Mouse (Mus musculus): ENCODE measurements at regions not wholly inside any gene's neighbourhood (a gene's known extent, or its start where the extent isn't known, plus 50 kb on each side); places are given as distances from the start of the nearest gene placed in this dataset.

DNA sequence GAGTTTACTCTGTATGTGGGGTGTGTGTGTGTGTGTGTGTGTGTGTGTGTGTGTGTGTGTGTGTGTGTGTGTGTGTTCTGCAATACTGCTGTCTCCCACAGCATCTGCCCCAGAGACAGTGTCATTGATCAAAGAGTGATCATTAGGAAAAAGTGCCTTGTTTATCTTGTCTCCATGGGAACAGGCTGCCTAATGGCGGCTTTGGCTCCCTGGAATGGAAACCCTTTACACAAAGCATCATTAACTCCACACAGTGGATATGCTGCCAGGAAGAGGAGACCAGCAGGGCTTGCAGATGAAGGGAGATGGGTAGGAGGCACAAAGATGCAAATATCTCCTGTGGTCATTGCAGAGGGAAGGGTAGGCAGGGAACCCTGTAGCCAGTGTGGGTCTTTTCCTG is 106.0 kb upstream of the Cdh4 start:
- no peak for ATAC-seq (ENCODE audit: low TSS enrichment)

DNA sequence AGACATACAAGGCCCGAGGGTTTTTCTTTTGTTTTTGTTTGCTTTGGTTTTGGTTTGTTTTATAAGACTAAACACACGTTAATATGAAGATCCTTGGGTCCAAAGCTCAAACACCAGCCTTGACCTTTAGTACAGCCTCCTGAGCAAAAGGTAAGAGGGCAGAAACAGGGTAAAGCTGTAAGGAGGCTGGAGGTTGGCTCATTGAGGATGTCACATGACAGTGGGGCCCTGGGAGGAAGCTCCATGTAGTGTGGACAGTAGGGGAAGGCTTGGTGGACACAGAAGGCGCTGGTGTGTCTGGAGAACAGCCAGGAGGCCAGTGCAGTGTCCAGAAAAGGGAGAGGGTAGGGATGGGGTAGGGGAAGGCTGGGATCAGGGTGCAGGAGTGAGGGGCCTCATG is 89.6 kb upstream of the Cdh4 start:
- ATAC-seq (ENCODE audit: low TSS enrichment): no peak

DNA sequence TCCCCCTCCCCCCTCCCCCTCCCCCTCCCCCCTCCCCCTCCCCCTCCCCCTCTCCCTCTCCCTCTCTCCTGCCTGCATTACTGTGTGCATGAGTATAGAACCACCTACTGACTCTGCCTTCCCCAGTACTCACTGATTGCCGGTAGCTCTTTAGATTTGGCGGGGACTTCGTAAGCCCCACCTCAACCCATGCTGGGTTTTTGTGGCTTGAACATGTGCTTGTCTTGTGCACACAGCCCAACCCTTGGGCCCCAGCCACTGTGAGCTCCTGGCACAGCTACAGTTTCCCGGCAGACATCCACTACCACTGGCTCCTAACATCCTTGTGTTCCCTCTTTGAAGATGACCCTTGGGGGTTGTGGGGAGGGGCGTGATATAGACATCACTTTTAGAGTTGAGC is 87.4 kb upstream of the Cdh4 start:
- ATAC-seq (ENCODE audit: low TSS enrichment): no peak

DNA sequence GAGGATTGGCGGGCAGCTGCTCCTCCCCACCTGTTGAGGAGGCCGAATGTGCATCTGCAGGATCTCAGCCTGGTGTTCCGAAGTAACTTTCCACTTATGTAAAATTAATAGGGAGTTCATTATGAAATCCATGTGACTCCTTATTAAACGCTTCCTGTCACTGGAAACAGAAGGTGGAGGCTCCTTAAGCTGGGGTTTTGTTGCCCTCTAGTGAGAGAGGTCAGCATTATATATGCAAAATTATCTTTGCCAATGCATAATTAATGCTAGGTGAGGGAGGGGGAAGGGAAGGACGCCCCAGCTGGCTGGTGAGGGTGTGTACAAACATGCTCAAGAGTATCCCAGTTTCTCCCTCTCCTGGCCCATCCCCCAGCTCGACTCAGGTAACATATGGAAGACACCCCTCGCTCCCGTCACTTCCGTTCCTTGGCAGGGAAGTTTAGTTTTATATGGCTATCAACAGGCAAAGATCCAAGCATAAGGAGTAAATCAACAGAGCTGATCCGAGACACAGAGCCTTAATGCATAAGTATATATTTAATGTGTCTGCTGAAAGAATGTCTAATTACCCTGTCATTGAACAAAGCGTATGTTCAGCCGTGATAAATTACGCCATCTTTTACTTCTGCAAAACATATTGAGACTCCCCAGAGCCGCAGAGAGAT is 71.2 kb upstream of the Cdh4 start:
- ATAC-seq (ENCODE audit: low TSS enrichment): no peak

DNA sequence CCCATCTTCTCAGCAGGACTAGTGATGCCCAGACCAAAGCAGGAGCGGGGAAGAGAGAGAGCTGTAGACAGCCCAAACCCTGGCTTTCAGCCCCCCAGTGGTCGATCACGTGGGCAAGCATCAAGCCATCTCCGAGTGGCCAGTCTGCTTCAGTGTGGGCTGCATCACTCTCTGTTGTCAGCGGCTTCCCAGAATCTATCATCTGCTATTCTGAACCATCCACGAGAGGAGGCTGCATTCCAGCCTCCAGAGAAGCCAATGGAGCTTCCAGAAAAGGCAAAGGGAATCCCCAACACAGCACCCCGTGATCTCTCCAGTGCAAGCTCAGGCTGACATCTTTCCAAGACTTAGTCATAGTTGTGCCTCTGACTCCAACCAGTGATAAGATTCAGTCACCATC is 70.7 kb upstream of the Cdh4 start:
- peak; percentile 85 for ATAC-seq (ENCODE audit: low TSS enrichment)

DNA sequence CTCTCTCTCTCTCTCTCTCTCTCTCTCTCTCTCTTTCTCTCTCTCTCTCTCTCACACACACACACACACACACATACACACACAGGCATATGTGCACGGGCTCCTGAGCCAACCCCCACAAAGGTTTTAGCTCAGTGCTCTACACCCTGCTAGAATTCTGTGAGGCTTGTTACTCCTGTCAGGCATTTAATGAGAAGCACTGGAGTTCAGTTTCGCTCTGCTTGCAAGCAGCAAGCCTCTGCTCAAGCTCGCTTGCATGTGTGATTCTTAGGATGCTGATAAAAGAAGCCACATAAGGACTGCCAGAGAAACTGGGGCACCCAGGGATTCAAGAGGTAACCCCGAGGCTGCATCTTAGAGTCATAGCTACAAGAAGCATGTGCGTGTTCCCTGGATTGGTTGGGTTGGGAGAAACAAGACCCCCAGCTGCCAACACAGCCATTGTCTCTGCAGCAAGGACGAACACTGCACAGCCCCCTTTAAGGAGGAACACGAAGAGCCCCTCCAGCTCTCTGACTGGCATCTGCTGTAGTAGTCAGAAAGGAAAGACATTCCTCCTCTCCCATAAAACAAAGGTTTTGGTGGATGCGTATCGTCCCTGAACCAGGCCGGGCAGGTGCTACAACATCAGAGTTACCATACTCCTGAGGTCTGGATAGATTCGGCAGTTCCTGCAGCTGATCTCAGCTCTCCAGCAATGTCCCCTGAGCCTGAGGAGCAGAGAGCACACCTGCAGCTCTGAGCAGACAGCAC is 62.4 kb upstream of the Cdh4 start:
- ATAC-seq (ENCODE audit: low TSS enrichment): peak; percentile 27; the same call in 1 of the 2 replicates

DNA sequence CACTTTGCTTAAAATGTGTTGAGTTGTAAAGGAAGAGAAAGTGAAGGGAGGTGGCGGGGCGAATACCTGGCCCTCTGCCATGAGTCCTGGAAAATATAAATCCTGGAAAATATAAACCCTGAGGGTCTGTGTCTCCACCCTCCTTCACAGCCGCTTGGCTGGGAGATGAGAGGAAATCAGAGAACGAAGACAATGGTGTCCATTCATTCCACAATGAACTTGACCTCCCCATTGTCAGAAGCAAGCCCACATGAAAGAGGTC is 61.9 kb upstream of the Cdh4 start:
- ATAC-seq (ENCODE audit: low TSS enrichment): no peak

DNA sequence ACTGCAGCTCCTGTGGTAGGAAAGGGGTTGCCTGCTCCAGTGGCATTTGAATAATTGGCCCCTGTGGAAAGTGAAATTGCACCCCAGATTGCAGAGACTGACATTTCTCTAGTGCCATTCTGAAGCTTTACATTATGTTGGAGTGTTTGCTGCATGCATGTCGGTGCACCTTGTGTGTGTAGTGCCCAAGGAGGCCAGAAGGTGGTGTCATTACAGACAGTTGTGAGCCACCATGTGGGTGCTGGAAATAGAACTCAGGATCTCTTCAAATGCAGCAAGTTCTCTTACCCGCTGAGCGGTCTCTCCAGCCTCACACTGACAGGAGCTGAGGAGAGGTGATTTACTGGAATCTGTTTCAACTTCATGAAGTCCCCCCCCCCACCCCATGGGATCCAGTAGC is 60.3 kb upstream of the Cdh4 start:
- no peak for ATAC-seq (ENCODE audit: low TSS enrichment)

DNA sequence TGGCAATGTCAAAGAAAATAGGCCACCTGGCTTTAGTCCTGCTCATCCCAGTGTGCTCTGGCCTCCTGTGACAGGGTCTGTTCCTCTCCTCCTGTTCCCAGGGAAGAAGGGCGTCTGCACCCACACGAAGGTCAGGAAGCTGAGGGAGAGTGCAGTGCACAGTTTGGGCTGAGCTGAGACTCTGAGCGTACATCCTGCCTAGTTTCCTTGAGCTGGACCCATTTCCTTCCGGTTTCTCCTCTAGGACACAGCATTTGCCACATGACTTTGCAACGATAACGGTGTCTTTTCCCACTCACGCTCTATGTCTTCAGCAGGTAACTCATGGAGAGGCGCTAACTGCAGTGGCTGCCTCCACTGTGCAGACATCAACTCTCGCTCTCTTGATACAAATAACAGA is 59.6 kb upstream of the Cdh4 start:
- ATAC-seq (ENCODE audit: low TSS enrichment): no peak

DNA sequence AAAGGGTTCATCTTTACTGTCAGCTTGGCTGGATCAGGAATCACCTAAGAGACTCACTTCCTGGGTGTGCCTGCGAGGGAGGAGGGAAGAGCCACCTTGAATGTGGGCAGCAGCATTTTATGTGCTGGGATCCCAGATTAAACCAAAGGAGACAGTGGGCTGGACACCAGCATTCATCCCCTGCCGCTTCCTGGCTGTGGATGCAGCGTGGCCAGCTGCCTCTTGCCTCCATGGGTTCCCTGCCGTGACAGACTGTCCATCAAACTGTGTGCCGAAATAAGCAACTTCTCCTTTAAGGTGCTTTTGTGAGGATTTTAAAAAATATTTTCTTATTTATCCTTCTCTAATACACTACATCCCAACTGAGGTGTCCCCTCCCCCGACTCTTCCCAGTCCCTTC is 55.4 kb upstream of the Cdh4 start:
- ATAC-seq (ENCODE audit: low TSS enrichment): no peak

DNA sequence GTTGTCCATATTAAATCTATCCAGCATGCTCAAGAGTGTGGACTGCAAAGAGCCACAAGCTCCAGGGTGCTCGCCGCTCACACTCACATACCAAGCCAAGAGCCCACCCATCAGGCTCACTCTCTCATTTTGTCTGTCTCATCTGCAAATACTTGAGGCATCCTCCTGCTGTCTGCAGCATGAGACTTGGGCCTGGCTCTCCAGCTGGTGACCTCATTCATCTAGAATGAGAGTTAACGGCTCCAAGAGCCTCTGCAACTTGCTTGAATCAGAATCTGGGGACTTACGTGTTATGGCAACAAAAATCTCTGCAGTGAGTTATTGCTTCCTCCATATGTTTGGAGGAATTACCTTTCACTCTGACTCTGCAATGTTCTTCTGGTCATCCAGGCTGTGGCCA is 51.7 kb upstream of the Cdh4 start:
- ATAC-seq (ENCODE audit: low TSS enrichment): peak; percentile 55; the same call in 1 of the 2 replicates

DNA sequence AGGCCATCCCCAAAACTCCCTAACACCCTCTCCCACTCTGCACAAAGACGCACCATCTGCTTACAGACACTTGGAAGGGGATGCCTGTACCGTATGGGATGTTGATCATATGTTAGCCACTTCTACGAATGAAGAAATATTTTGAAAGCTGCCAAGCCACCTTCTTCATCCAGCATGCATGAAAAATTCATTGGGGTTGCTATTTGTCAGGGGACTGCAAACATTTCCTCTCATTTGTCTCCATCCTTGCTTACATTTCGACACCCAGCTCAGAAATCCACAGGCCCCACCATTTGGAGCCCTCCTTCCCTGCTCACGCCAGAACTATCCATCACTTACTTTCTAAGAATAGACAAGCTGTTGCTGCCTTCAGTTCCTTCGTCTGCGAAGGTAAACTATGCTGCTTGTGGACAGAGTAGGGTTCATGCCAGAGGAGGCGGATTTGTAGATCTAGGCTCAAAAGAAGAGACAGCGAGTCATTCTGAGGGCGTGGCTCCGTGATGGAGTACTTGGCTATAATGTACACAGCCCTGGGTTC is 51.2 kb upstream of the Cdh4 start:
- ATAC-seq (ENCODE audit: low TSS enrichment): 0 out of 2 replicates have a peak, but pooled peaks have one; percentile 27

All from frontal cortex, adult (tissue).